Mouse (Mus musculus): ENCODE data around the gene Zfp72. TPM values are rescaled to one million over a fixed set of nuclear protein-coding genes. Genes with fewer than 3 reads are reported as not detected.

Zfp72 gene
- polyA plus RNA-seq, 1 experiment, result 0.19 TPM

DNA sequence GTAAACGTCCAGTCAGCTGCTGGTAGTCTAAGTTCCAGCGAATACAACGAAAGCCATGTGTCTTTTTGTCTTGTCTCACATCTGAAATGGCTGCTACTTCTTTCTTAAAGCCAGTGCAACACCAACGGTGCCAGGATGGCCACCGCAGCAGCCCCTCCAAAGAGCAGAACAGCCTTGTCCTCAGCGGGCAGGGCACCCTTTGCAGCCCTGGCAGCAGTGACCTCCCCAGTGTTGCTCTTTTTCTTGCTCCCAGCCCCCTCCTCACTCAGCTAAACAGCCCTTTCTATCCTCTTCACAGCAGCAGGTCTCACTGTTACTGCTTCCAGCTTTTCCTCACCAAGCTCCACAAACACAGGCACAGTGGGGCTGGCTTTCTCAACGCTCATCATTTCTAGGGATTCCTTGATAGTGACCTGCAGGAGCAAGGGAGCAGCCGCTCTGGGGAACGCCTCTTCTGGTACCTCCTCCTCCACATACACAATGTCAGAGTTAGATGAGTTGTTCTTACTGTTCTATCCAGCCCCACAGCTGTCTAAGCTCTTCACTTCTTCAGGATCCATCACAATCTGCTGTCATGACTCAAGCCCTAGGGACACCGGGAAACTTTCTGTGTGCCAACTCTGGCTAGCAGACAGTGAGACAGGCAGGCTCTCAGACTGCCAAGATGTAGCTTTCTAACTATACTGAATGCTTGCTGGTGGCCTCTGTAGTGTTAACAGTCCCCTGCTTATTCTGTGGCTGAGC is 8.9 kb downstream of the Zfp72 start:
- H3K36me3 ChIP-seq (ENCODE audit: control insufficient read depth, insufficient read depth, low read length), result no peaks in the 10 kb centered on the region
- no peak overlapping the region for H3K27ac ChIP-seq (ENCODE audit: control insufficient read depth, insufficient read depth, low read length)
- TF ChIP-seq POLR2A (IDR thresholded peaks at IDR 0.05; ENCODE audit: control insufficient read depth, extremely low read depth, insufficient read depth, low read length, poor library complexity), result no peak
- no peak for TF ChIP-seq CTCF (IDR thresholded peaks at IDR 0.05; ENCODE audit: borderline replicate concordance, control insufficient read depth, extremely low read depth, insufficient read depth, low read length, poor library complexity)
- no peak overlapping the region for H3K4me3 ChIP-seq (ENCODE audit: control insufficient read depth, insufficient read depth, low read length)
- WGBS, result 91% methylated on average over 10 of the region's 10 CpGs
- no peaks in the 10 kb centered on the region for H3K4me1 ChIP-seq (replicated peaks; ENCODE audit: control insufficient read depth, insufficient read depth, low read length)
- no peaks in the 10 kb centered on the region for H3K27me3 ChIP-seq (ENCODE audit: control insufficient read depth, insufficient read depth, low read length)
- no peak for DNase-seq

DNA sequence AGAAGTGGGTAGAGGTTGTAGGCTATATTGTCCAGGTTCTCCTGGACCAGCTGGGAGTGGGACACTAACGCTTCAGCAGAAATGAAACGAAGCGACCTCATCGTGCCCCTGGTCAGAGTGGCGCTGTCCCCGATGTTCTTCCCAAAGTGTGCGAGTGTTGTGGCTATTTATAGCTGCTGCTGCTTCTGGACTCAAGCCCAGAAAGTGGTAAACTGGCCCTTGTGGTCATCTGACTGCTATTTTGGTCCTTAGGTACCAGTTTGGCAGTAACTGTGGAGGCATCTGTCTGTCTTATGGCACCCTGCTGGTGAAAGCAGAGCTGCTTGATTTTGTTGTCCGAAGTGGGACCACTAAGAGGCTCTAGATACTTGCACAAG is 26.8 kb downstream of the Zfp72 start, which contains the start of gene Lrrc14b:
TSS of gene Lrrc14b (minus strand) at position 147 of the 377 bp plus-strand sequence.
- no peaks in the 10 kb centered on the region for H3K36me3 ChIP-seq (ENCODE audit: control insufficient read depth, insufficient read depth, low read length)

DNA sequence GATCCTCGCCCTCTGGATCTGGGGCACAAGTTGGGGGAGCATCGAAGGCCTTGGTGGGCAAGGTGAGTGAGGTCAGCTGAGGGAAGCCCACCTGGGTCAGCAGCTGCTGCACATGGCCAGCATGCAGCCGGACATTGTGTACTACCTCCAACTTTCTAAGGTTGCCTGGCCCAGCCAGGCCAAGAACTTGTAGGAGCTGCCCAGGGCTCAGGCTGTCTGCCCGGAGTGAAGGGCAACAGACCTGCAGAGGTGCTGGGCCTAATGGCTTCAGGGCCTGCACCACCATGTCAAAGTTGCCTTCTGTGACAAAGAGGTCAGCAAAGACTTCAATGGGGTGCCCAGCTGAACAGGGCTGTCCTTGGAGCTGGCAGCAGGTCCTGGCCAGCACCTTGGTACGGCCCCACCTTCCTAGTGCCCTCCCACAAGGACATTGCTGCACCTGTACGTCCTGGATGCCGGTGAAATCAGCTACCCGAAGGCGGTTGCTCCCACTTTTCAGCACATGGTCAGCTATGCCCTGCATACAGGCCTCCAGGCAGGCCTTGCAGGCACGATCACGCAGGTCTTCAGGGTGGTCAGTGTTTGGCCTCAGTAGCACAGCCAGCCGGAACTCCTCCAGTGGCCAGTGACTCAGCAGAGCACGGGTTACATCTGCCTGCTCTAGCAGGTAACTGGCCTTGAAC is 27.3 kb downstream of the Zfp72 start:
- Histone ChIP-seq H3K4me1 (replicated peaks; ENCODE audit: control insufficient read depth, insufficient read depth, low read length) (no peaks in the 10 kb centered on the region), H3K27me3 (ENCODE audit: control insufficient read depth, insufficient read depth, low read length) (no peaks in the 10 kb centered on the region), H3K36me3 (ENCODE audit: control insufficient read depth, insufficient read depth, low read length) (peaks cover 2% of the 10 kb centered on the region; the same call in 1 of the 2 replicates), H3K27ac (ENCODE audit: control insufficient read depth, insufficient read depth, low read length) (no peak overlapping the region), H3K4me3 (ENCODE audit: control insufficient read depth, insufficient read depth, low read length) (no peak overlapping the region)
- no peak for TF ChIP-seq CTCF (IDR thresholded peaks at IDR 0.05; ENCODE audit: borderline replicate concordance, control insufficient read depth, extremely low read depth, insufficient read depth, low read length, poor library complexity)
- 93% methylated on average over 13 of the region's 13 CpGs for WGBS
- no peak for DNase-seq

More for the DNA sequence above, 26.8 kb downstream of the Zfp72 start, which contains the start of gene Lrrc14b:
- WGBS, result 49% methylated on average over 8 of the region's 8 CpGs
- H3K27me3 ChIP-seq (ENCODE audit: control insufficient read depth, insufficient read depth, low read length), result no peaks in the 10 kb centered on the region
- no peaks in the 10 kb centered on the region for H3K4me1 ChIP-seq (replicated peaks; ENCODE audit: control insufficient read depth, insufficient read depth, low read length)
- H3K4me3 ChIP-seq (ENCODE audit: control insufficient read depth, insufficient read depth, low read length), result no peak within 1 kb of the TSS
- DNase-seq, result no peak
- no peak within 1 kb of the TSS for H3K27ac ChIP-seq (ENCODE audit: control insufficient read depth, insufficient read depth, low read length)
- TF ChIP-seq POLR2A (IDR thresholded peaks at IDR 0.05; ENCODE audit: control insufficient read depth, extremely low read depth, insufficient read depth, low read length, poor library complexity) (no peak), CTCF (IDR thresholded peaks at IDR 0.05; ENCODE audit: borderline replicate concordance, control insufficient read depth, extremely low read depth, insufficient read depth, low read length, poor library complexity) (no peak)

- no peaks in the 10 kb centered on the region for H3K4me1 ChIP-seq (replicated peaks; ENCODE audit: control insufficient read depth, insufficient read depth, low read length)
- no peaks in the 10 kb centered on the region for H3K27me3 ChIP-seq (ENCODE audit: control insufficient read depth, insufficient read depth, low read length)
- WGBS, result 40% methylated on average over 2 of the region's 2 CpGs
- no peak overlapping the region for H3K27ac ChIP-seq (ENCODE audit: control insufficient read depth, insufficient read depth, low read length)
- DNase-seq, result no peak
- H3K36me3 ChIP-seq (ENCODE audit: control insufficient read depth, insufficient read depth, low read length), result peaks cover 5% of the 10 kb centered on the region
- H3K4me3 ChIP-seq (ENCODE audit: control insufficient read depth, insufficient read depth, low read length), result no peak overlapping the region
- TF ChIP-seq CTCF (IDR thresholded peaks at IDR 0.05; ENCODE audit: borderline replicate concordance, control insufficient read depth, extremely low read depth, insufficient read depth, low read length, poor library complexity) (no peak), POLR2A (IDR thresholded peaks at IDR 0.05; ENCODE audit: control insufficient read depth, extremely low read depth, insufficient read depth, low read length, poor library complexity) (no peak)
Observed at GRCm38 (mm10) chr13:74362218-74362617, 28.4 kb downstream of the Zfp72 start.

GRCm38 (mm10) chr13:74356491-74356890 is 34.1 kb downstream of the Zfp72 start:
- no peak for DNase-seq
- Histone ChIP-seq H3K4me3 (ENCODE audit: control insufficient read depth, insufficient read depth, low read length) (no peak overlapping the region), H3K36me3 (ENCODE audit: control insufficient read depth, insufficient read depth, low read length) (peaks cover 19% of the 10 kb centered on the region), H3K27me3 (ENCODE audit: control insufficient read depth, insufficient read depth, low read length) (no peaks in the 10 kb centered on the region), H3K4me1 (replicated peaks; ENCODE audit: control insufficient read depth, insufficient read depth, low read length) (no peaks in the 10 kb centered on the region), H3K27ac (ENCODE audit: control insufficient read depth, insufficient read depth, low read length) (no peak overlapping the region)
- 97% methylated on average over 13 of the region's 13 CpGs for WGBS
- TF ChIP-seq CTCF (IDR thresholded peaks at IDR 0.05; ENCODE audit: borderline replicate concordance, control insufficient read depth, extremely low read depth, insufficient read depth, low read length, poor library complexity) (no peak), POLR2A (IDR thresholded peaks at IDR 0.05; ENCODE audit: control insufficient read depth, extremely low read depth, insufficient read depth, low read length, poor library complexity) (no peak)

GRCm38 (mm10) chr13:74350435-74350906 is 40.2 kb downstream of the Zfp72 start:
- Histone ChIP-seq H3K4me1 (replicated peaks; ENCODE audit: control insufficient read depth, insufficient read depth, low read length) (no peaks in the 10 kb centered on the region), H3K27me3 (ENCODE audit: control insufficient read depth, insufficient read depth, low read length) (no peaks in the 10 kb centered on the region), H3K36me3 (ENCODE audit: control insufficient read depth, insufficient read depth, low read length) (no peaks in the 10 kb centered on the region), H3K4me3 (ENCODE audit: control insufficient read depth, insufficient read depth, low read length) (peak overlapping the region; percentile 62), H3K27ac (ENCODE audit: control insufficient read depth, insufficient read depth, low read length) (no peak overlapping the region)
- WGBS, result 2% methylated on average over 15 of the region's 15 CpGs
- no peak for DNase-seq
- TF ChIP-seq POLR2A (IDR thresholded peaks at IDR 0.05; ENCODE audit: control insufficient read depth, extremely low read depth, insufficient read depth, low read length, poor library complexity) (no peak), CTCF (IDR thresholded peaks at IDR 0.05; ENCODE audit: borderline replicate concordance, control insufficient read depth, extremely low read depth, insufficient read depth, low read length, poor library complexity) (0 out of 2 replicates have a peak, but pooled peaks have one; percentile 6)

All from thymus, adult 2 months (tissue).